Mouse (Mus musculus) hindbrain, embryonic 15.5 days (tissue): ENCODE measurements at regions not wholly inside any gene's neighbourhood (a gene's known extent, or its start where the extent isn't known, plus 50 kb on each side); places are given as distances from the start of the nearest gene placed in this dataset.

Experiments
- ATAC-seq: fragments of 200-750 bp; cut with Nextera tagmentation; 2 replicates; pipeline ENCODE4 v1.8.0; 2017; ENCODE audit warnings: low read depth, moderate number of reproducible peaks, moderate TSS enrichment; ENCODE audit not compliant: low FRiP score
- H3K27ac ChIP-seq: fragments of 300-500 bp; sonication (generic); replicated peaks from 2 replicates; pipeline ENCODE4 v1.5.1; 2015; ENCODE audit warnings: mild to moderate bottlenecking, inconsistent platforms
- H3K27me3 ChIP-seq: fragments of 300-500 bp; sonication (generic); 2 replicates; pipeline ENCODE4 v1.6.1; 2015; ENCODE audit warnings: control low read depth, inconsistent platforms
- H3K36me3 ChIP-seq: fragments of 300-500 bp; sonication (generic); 2 replicates; pipeline ENCODE4 v1.6.1; 2015; ENCODE audit warnings: control low read depth, inconsistent platforms
- H3K4me1 ChIP-seq: fragments of 300-500 bp; sonication (generic); replicated peaks from 2 replicates; pipeline ENCODE4 v1.6.1; 2015; ENCODE audit warnings: control low read depth, inconsistent platforms
- H3K4me2 ChIP-seq: fragments of 300-500 bp; sonication (generic); 2 replicates; pipeline ENCODE4 v1.6.1; 2015; ENCODE audit warnings: moderate library complexity, mild to moderate bottlenecking, inconsistent platforms
- H3K4me3 ChIP-seq: fragments of 300-500 bp; sonication (generic); 2 replicates; pipeline ENCODE4 v1.5.1; 2015; ENCODE audit warnings: mild to moderate bottlenecking, inconsistent platforms
- H3K9ac ChIP-seq: fragments of 300-500 bp; sonication (generic); 2 replicates; pipeline ENCODE4 v1.6.1; 2015; ENCODE audit warnings: inconsistent platforms
- H3K9me3 ChIP-seq: fragments of 300-500 bp; sonication (generic); 2 replicates; pipeline ENCODE4 v1.6.1; 2016; ENCODE audit warnings: control low read depth, inconsistent platforms
- WGBS: fragments of 180-500 bp; shearing (Covaris S2); methylation state at CpG from one replicate; pipeline ENCODE4 v1.1.7; 2015; 5-methylcytosine and 5-hydroxymethylcytosine counted together

- H3K36me3 ChIP-seq = no peaks in the 10 kb centered on the region
- H3K27me3 ChIP-seq = no peaks in the 10 kb centered on the region
- H3K9me3 ChIP-seq = no peaks in the 10 kb centered on the region
- H3K4me1 ChIP-seq = no peaks in the 10 kb centered on the region
- H3K9ac ChIP-seq = no peak overlapping the region
- no peak overlapping the region for H3K4me2 ChIP-seq
- 87% methylated on average over 6 of the region's 6 CpGs for WGBS
- no peak overlapping the region for H3K27ac ChIP-seq
- no peak for ATAC-seq
- H3K4me3 ChIP-seq = no peak overlapping the region
Observed at GRCm38 (mm10) chr2:117010001-117010400, 111.2 kb upstream of the Spred1 start.

GRCm38 (mm10) chr2:117010942-117011341, 110.2 kb upstream of the Spred1 start:
- H3K36me3 ChIP-seq = no peaks in the 10 kb centered on the region
- no peak overlapping the region for H3K4me3 ChIP-seq
- no peak overlapping the region for H3K9ac ChIP-seq
- no peak for ATAC-seq
- no peak overlapping the region for H3K27ac ChIP-seq
- no peak overlapping the region for H3K4me2 ChIP-seq
- no peaks in the 10 kb centered on the region for H3K4me1 ChIP-seq
- H3K9me3 ChIP-seq = no peaks in the 10 kb centered on the region
- H3K27me3 ChIP-seq = no peaks in the 10 kb centered on the region

GRCm38 (mm10) chr2:117017921-117018651, 103.1 kb upstream of the Spred1 start:
- no peak for ATAC-seq

GRCm38 (mm10) chr2:117018917-117019538, 102.1 kb upstream of the Spred1 start:
- Histone ChIP-seq H3K27ac (no peak overlapping the region), H3K4me1 (no peaks in the 10 kb centered on the region; the same call in 1 of the 2 replicates), H3K4me2 (no peak overlapping the region), H3K27me3 (no peaks in the 10 kb centered on the region), H3K9me3 (no peaks in the 10 kb centered on the region), H3K4me3 (no peak overlapping the region), H3K9ac (no peak overlapping the region), H3K36me3 (no peaks in the 10 kb centered on the region)
- WGBS = 23% methylated on average over 6 of the region's 6 CpGs
- no peak for ATAC-seq

More at GRCm38 (mm10) chr2:117017921-117018651, 103.1 kb upstream of the Spred1 start:
- H3K9ac ChIP-seq = no peak overlapping the region
- no peaks in the 10 kb centered on the region for H3K27me3 ChIP-seq
- no peaks in the 10 kb centered on the region; the same call in 1 of the 2 replicates for H3K4me1 ChIP-seq
- no peak overlapping the region for H3K4me3 ChIP-seq
- no peaks in the 10 kb centered on the region for H3K9me3 ChIP-seq
- H3K4me2 ChIP-seq = no peak overlapping the region
- H3K36me3 ChIP-seq = no peaks in the 10 kb centered on the region
- 51% methylated on average over 12 of the region's 12 CpGs for WGBS
- 0 out of 2 replicates have a peak overlapping the region, but pooled peaks have one; percentile 14 for H3K27ac ChIP-seq

GRCm38 (mm10) chr2:117019552-117019951, 101.6 kb upstream of the Spred1 start:
- Histone ChIP-seq H3K9ac (no peak overlapping the region), H3K4me2 (no peak overlapping the region), H3K27ac (no peak overlapping the region), H3K4me3 (no peak overlapping the region), H3K36me3 (no peaks in the 10 kb centered on the region), H3K9me3 (no peaks in the 10 kb centered on the region), H3K27me3 (no peaks in the 10 kb centered on the region), H3K4me1 (no peaks in the 10 kb centered on the region; the same call in 1 of the 2 replicates)
- WGBS = 44% methylated on average over 1 of the region's 1 CpGs
- no peak for ATAC-seq

GRCm38 (mm10) chr2:117021787-117022186, 99.4 kb upstream of the Spred1 start:
- H3K36me3 ChIP-seq = no peaks in the 10 kb centered on the region
- no peaks in the 10 kb centered on the region for H3K27me3 ChIP-seq
- H3K27ac ChIP-seq = no peak overlapping the region
- H3K9me3 ChIP-seq = no peaks in the 10 kb centered on the region
- no peak for ATAC-seq
- H3K4me2 ChIP-seq = no peak overlapping the region
- H3K9ac ChIP-seq = no peak overlapping the region
- H3K4me3 ChIP-seq = no peak overlapping the region
- no peaks in the 10 kb centered on the region; the same call in 1 of the 2 replicates for H3K4me1 ChIP-seq
- WGBS = 42% methylated on average over 6 of the region's 6 CpGs

- H3K9ac ChIP-seq = no peak overlapping the region
- WGBS = 96% methylated on average over 1 of the region's 1 CpGs
- no peak overlapping the region for H3K4me3 ChIP-seq
- H3K27ac ChIP-seq = no peak overlapping the region
- H3K27me3 ChIP-seq = no peaks in the 10 kb centered on the region
- no peaks in the 10 kb centered on the region for H3K36me3 ChIP-seq
- H3K4me2 ChIP-seq = no peak overlapping the region
- no peak for ATAC-seq
- no peaks in the 10 kb centered on the region for H3K4me1 ChIP-seq
- H3K9me3 ChIP-seq = no peaks in the 10 kb centered on the region
Observed at GRCm38 (mm10) chr2:117023436-117023835, 97.7 kb upstream of the Spred1 start.

- Histone ChIP-seq H3K4me3 (no peak overlapping the region), H3K27me3 (no peaks in the 10 kb centered on the region), H3K9ac (no peak overlapping the region), H3K4me2 (no peak overlapping the region), H3K4me1 (no peaks in the 10 kb centered on the region), H3K36me3 (no peaks in the 10 kb centered on the region), H3K27ac (no peak overlapping the region), H3K9me3 (no peaks in the 10 kb centered on the region)
- WGBS = 53% methylated on average over 4 of the region's 4 CpGs
- ATAC-seq = no peak
Observed at GRCm38 (mm10) chr2:117027071-117027470, 94.1 kb upstream of the Spred1 start.

- Histone ChIP-seq H3K27ac (no peak overlapping the region), H3K4me2 (no peak overlapping the region), H3K4me1 (no peaks in the 10 kb centered on the region), H3K9me3 (no peaks in the 10 kb centered on the region), H3K36me3 (no peaks in the 10 kb centered on the region), H3K9ac (no peak overlapping the region), H3K27me3 (no peaks in the 10 kb centered on the region), H3K4me3 (no peak overlapping the region)
- WGBS = 60% methylated on average over 6 of the region's 6 CpGs
- ATAC-seq = no peak
Observed at GRCm38 (mm10) chr2:117028771-117029170, 92.4 kb upstream of the Spred1 start.

GRCm38 (mm10) chr2:117036197-117036872, 84.8 kb upstream of the Spred1 start:
- 82% methylated on average over 8 of the region's 8 CpGs for WGBS
- Histone ChIP-seq H3K9ac (no peak overlapping the region), H3K27ac (no peak overlapping the region), H3K27me3 (no peaks in the 10 kb centered on the region), H3K4me2 (no peak overlapping the region), H3K4me3 (no peak overlapping the region), H3K4me1 (no peaks in the 10 kb centered on the region), H3K9me3 (no peaks in the 10 kb centered on the region), H3K36me3 (no peaks in the 10 kb centered on the region)
- ATAC-seq = no peak

GRCm38 (mm10) chr2:117040211-117040610, 81.0 kb upstream of the Spred1 start:
- H3K36me3 ChIP-seq = no peaks in the 10 kb centered on the region
- no peak overlapping the region for H3K4me3 ChIP-seq
- ATAC-seq = no peak
- 21% methylated on average over 3 of the region's 3 CpGs for WGBS
- no peaks in the 10 kb centered on the region for H3K9me3 ChIP-seq
- H3K27ac ChIP-seq = no peak overlapping the region
- H3K9ac ChIP-seq = no peak overlapping the region
- H3K27me3 ChIP-seq = no peaks in the 10 kb centered on the region
- no peak overlapping the region for H3K4me2 ChIP-seq
- no peaks in the 10 kb centered on the region for H3K4me1 ChIP-seq

GRCm38 (mm10) chr2:117043831-117044230, 77.3 kb upstream of the Spred1 start:
- Histone ChIP-seq H3K36me3 (no peaks in the 10 kb centered on the region), H3K4me1 (no peaks in the 10 kb centered on the region), H3K27ac (no peak overlapping the region), H3K9me3 (no peaks in the 10 kb centered on the region), H3K9ac (no peak overlapping the region), H3K4me3 (no peak overlapping the region), H3K27me3 (no peaks in the 10 kb centered on the region), H3K4me2 (no peak overlapping the region)
- ATAC-seq = no peak
- WGBS = 83% methylated on average over 7 of the region's 7 CpGs
